Mouse (Mus musculus): ENCODE results near the gene Gpc2.

Gpc2 gene

DNA sequence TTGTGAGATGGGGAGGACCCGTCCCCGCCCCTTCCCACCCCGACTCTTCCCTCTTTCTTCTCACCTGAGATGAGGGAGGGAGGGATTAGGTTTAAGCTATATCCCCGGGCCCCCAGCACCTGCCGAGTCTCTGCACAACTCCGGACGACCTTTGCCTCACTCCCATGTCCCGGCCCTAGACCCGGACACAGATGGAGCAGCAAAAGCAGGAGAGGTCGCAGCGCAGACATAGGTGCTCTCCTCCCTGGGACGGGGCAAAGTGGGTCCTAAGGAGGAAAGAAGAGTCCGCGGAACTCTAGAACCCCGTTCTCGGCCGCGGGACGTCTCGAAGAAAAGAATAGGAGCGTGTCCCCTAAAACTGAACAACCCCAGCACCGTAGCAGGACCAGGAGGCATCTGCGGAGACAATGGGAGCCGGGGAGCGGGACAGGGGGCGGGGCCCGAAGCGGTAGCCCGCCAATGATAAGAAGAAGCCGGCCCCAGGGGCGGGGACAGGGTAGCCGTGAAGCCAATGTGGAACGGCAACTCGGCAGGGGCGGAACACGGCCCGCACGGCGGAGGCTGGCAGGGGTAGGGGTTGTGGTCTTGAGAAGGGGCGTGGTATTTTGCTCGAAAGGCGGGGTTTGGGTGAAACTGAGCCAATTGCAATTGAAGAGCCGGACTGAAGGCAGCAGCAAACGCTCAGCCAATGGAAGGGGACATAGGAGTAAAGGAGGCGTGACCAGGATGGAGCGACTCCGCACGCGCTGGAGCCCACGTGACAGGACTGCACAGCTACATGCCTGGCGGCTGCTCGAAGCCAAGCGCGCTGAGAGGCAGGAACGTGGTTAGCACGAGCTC, at the start of gene Gpc2, which contains the start of the genes Gm43720 and Stag3:
Gene Gpc2 (minus strand): TSS at position 421 of the 840 bp plus-strand sequence.
Gene Gm43720 (minus strand): TSS at position 374 of the 840 bp plus-strand sequence.
Gene Stag3 (plus strand): TSS at position 656 of the 840 bp plus-strand sequence.
- peak; percentile 79 to 84 for DNase-seq (ENCODE audit: low spot score in 2 of 2)

DNA sequence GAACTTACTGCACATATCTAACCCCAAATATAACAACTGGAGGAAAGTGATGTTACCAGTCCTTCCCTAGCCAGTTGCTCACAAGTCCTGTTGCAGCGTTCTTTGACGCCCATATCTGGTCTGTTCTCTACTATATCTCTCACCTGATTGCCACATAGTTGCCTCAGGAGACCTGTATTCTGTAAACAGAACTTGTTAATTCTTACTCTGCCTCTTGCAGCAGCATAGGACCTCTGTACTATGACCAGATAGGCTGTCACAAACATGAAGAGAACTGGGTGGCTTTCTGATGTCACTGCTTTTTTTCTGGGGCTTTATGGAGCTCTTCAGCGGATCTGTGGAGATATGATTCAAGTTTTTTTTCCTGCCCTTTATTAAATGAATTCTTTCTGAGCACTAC, 33.0 kb upstream of the Gpc2 start:
- no peak for DNase-seq (ENCODE audit: low spot score in 2 of 2)

DNA sequence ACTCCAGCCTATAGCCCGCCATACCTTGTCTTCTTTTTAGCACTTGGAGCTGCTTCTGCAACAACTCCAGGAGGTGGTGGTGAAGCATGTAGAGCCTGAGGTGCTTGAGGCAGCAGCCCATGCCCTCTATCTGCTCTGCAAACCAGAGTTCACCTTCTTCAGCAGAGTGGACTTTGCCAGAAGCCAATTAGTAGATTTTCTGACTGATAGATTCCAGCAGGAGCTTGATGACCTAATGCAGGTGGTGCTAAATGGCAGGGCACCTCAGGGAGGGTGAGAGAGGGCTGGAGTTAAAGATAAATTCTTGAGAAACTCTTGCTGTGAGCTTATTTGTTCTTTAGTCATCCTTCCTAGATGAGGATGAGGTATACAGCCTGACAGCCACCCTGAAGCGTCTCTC, 19.8 kb upstream of the Gpc2 start:
- DNase-seq (ENCODE audit: low spot score in 2 of 2): no peak

DNA sequence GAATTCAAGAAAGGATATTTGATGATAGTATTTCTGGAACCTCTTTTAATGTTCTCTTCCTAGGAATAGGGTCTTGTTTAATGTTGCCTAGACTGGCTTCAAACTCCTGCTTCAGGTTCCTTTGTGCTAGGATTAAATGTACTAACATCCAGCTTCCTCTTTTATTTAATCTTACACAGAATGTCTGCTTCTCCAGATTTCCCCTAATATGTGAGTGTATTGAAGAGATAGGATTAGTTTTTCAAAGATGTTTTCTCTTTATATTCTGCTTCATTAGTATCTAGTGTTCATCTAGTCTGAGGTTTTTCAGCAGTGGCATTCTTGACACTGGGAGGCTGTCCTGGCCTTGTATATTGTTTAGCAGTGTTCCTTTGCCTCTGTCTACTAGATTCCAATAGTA, 14.4 kb upstream of the Gpc2 start:
- no peak for DNase-seq (ENCODE audit: low spot score in 2 of 2)

DNA sequence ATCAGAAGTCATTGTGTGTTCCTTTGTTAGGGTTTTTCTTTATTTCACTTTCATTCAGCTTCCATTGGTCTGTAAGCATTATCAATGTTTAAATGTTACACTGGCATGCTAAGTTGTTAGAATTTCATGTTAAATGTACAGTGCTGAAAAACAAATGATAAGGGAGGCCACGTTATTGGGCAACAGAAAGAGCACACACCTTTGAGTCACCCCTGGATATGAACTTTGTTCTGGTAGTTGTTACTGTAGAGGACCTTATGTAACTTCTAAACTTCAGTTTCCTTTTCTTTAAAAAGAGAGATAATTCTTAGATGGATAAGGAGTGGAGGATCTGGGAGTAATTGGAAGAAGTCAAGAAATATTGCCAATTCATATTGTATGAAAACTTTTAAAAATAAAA, 11.8 kb upstream of the Gpc2 start:
- no peak for DNase-seq (ENCODE audit: low spot score in 2 of 2)

DNA sequence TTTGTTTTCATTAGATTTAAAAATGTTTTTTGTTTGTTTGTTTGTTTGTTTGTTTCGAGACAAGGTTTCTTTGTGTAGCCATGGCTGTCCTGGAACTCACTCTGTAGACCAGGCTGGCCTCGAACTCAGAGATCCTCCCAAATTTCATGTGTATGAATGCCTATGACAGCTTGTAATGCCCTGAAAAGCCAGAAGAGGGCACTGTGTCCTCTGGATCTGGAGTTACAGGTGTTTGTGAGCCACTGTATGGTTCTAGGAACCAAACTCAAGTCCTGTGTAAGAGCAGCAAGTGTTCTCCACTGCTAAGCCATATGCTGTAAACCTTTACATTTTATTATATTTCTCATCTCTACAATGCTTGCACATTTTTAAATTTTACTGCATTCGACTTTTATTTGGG, 8.1 kb upstream of the Gpc2 start:
- no peak for DNase-seq (ENCODE audit: low spot score in 2 of 2)

DNA sequence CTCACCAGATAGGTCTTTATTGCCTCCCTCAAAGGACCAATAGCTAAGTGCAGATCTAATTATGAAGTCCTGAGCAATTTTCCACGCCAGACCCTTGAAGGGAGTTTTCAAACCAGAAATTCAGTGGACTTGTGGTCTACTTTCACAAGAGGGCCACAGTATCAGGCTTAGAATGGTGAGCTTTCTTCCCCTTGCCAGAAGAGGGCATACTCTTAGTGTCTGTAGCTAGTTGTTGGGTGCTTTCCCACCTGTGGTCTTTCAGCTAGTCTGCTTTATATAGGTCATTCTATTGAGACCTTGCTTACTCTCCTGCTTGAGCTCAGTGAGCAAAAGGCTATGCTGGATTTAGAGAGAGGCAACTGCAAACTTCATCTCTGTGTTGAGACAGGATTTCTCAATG, 3.7 kb upstream of the Gpc2 start:
- no peak for DNase-seq (ENCODE audit: low spot score in 2 of 2)

DNA sequence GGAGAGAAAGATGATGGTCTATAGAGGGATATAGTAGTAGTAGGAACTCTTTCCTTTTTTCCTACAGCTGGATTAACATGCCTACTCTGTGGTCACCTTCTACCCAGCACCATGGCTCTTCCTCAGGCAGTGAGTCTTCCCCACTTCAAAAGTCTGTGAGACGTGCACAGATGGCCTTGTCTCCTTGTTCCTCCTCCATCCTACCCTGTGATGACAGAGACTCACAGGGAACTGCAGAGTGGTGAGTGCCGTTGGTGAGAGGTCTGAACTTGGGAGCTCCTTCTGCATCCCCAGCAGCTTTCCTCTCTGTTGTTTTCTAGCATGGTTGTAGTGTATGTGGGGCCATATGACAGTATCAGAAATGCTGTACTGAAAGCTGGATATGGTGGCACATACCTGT, 2.0 kb upstream of the Gpc2 start:
- no peak for DNase-seq (ENCODE audit: low spot score in 2 of 2)

DNA sequence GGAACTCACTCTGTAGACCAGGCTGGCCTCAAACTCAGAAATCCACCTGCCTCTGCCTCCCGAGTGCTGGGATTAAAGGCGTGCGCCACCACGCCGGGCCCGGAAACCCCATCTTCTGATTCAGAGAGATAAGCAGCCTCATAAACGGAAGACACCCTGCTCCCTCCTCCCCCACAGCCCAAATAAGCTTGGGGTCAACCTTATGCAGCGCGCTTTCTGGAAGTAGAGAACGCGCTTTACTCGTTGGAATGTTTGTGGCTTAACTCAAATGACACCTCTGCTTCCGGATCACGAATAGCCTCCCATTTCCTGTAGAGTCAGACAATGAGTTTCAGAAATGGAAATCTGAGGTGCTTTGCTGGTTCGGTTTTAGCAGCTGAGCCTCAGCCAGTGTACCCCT, 1.0 kb upstream of the Gpc2 start:
- DNase-seq (ENCODE audit: low spot score in 2 of 2): no peak

DNA sequence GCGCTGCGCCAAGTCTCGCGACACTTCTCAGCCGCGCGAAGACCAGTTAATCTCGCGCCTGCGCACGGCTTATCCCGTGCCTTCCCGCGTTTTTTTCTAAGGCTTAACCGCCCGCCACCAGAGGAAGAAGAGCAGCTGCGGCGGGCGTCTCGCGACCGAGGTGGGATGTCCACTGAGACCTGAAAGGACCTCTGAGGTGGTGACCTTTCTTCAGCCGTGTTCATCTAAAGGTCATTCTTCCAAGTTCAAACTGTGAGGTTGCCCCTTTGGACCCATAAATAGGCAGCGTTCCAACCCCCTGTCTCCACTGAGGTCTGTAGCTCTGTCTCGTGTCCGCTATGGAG, 592 bp upstream of the Gpc2 start:
- no peak for DNase-seq (ENCODE audit: low spot score in 2 of 2)

DNA sequence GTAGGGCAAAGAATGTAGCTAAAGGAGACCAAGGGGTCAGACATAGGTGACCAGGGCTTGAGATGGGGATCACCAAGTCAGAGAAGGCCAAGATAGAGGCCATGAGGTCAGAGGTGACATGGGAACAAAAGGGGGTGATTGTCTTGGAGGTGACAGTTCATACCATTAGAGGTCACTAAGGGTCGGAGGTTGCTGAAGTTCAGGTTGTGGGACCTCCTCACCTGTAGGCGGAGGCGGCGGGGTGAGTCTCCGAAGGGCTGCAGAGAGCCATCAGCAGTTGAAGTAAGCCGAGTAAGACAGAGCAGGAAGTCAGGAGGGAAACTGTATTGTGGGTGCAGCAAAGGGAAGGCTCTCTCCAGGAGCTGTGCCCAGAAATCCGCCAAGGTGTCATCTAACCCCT, 1.8 kb downstream of the Gpc2 start:
- DNase-seq (ENCODE audit: low spot score in 2 of 2): no peak

DNA sequence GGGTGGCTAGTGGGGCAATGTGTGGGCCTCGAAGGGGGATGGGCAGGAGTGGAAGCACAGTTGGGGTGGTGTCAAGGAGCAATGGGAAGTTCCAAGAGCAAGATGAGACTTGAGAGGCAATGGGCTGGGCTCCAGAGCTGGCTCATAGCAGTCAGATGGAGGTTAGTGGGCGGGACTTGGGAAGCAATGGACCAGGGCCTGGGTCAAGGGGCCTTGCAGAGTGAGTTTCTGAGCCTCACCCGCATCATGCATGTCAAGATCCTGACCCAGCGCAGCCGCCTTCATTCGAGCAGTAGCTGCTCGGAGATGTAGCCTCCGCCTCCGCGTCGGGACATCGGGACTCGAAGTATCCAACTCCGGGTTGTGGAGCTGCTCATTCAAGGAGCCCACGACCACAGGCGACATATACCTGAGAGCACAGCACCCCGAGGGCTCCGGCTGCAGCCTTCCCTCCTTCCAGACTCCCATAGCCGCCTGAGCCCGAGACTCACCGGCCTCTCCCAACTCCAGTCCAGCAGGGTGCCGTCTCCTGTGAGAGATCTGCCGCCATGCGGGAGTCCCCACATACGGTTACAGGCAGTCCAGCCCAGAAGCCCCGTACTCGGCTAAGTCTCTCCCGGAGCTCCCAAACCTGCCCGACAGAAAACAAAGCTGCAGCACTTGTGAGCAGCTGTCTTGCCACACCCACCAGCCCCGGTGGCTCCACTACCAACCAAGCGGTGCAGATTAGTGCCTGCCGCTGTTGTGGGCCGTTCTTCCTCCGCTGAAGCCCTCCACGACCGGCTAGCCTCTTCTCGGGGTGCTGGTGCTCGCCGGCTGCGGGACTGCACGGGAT, 4.4 kb downstream of the Gpc2 start:
- peak in 1 of 2 experiments; percentile 38 for DNase-seq (ENCODE audit: low spot score in 2 of 2)

DNA sequence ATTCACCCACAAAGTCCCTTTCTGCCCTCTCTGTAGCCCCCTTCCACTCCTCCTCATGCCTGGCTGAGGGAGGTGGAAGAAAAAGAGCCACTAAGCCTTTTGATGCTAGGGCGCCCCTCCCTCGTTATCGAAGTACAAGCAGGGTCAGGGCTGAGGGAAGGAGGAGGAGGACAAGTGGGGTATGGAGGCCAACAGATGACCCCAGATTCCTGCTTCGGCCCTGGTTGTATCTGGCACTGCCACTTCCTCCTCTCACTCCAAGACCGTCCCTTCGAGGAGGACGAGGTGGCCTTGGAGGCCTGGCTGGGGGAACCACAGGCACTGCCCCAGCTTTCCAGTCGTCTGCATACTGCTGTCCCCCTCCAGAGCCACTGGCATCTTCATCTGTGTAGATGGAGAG, 5.6 kb downstream of the Gpc2 start:
- DNase-seq (ENCODE audit: low spot score in 2 of 2): no peak

DNA sequence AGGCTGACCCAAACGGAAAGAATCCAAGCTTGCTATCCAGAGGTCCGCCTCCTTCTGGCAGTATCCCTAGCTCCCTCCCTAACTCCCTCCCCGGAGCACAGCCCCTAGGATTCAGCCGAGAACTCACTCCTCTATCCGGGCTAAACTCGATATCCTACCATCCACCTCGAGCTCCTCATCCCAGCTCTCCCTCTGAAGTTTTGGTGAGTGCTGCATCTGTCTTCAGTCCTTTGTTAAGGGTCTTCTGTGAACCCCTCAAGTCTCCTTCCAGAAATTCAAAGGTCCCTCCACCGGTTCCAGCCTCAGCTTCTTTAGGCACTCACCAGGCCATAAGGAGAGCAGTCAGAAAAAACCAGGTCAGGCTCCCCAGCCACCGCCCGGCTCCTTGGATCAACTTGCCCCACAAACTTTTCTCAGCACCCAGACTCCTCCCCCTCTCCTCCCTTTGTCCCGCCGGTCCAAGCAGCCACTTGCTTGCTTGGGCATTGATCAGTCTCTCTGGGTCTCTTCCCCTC, 7.3 kb downstream of the Gpc2 start, which contains the start of gene Gal3st4:
Gene Gal3st4 (minus strand): TSS at position 432 of the 515 bp plus-strand sequence.
- DNase-seq (ENCODE audit: low spot score in 2 of 2): peak in 1 of 2 experiments; percentile 38

DNA sequence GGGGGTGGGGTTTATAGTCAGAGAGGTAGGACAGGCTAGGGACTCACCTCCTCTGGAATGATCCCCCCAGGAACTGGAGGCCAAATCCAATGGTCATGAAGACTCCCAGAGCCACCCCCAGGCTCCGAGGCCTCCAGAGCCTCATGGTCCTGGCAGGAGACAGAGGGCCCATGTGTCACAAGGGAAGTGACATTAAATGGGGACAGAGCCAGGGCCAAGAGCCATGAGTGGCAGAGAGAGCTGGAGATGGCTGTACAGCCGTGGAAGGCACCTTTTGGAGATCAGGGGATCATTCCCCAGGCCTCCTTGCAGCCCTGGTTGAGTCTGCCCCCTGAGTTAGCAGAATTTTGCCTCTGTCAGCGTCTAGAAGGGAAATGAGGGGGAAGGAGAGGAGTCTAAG, 8.6 kb downstream of the Gpc2 start:
- no peak for DNase-seq (ENCODE audit: low spot score in 2 of 2)

DNA sequence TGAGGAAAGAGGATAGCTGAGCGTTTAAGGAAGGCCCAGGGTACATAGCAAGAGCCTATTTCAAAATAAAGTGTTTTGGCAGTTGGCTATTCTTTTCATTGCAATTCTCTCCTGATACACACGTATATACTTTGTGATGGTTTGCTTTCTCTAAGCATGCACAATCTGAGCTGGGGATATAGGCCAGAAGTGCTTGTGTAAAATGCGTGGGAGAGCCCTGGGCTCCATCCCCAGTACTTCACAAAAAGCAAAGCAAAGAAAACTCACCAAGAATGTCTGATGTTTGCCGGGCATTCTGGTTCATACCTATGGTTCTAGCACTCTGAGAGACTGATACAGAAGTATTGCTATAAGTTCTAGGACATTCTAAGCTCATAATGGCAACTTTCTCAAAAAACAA, 10.8 kb downstream of the Gpc2 start:
- no peak for DNase-seq (ENCODE audit: low spot score in 2 of 2)

DNA sequence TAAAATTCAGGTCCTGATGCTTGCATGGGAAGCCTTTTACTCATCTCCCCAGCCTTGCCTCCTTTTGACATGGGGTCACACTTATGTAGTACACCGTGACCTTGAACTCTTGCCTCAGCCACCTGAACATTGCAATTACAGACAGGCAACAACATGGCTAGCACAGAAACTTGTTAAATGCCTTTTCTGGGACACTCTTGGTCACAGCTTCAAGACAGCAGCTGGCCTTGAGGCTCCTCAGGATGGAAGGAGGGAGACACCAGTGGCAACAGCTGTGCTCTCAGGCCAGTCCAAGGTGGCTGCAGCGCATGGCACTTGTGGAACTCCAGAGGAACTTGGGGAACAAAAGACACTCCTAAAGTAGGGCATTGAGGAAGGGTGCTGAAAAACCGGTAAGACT, 12.7 kb downstream of the Gpc2 start:
- DNase-seq (ENCODE audit: low spot score in 2 of 2): no peak

DNA sequence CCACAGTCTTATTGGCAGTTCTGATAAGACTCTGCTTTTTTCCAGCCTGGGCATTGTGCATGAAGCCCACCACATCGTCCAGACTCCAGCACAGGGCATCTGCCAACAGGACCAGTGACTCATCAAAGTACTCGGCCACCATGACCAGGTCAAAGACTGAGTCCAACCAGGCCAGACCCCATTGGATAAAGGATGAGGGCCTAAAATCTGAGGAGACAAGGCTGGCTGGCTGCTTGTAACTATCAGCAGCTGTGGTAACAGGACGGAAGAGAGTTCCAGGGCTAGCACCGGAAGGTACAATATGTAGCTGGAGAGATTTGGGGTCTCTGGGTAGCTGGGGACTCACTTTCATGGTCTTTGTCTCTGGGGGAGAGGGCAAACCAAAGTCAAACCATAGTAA, 14.1 kb downstream of the Gpc2 start:
- no peak for DNase-seq (ENCODE audit: low spot score in 2 of 2)

DNA sequence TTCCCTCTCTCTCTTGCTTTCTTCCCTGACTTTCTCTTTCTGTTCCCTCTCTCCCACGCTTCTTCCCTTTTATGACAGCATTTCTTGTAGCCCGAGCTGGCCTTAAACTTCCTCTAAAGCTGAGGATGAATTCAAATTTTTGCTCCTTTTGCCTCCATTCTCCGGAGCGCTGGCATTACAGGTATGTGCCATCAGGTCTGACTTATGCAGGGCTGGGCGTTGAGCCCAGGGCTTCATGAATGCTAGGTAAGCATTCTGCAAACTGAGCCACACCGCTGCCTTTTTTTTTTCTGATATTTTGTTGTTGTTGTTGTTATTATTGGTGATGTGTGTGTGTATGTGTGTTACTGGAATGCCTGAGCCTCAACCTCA, 15.6 kb downstream of the Gpc2 start:
- DNase-seq (ENCODE audit: low spot score in 2 of 2): no peak

DNA sequence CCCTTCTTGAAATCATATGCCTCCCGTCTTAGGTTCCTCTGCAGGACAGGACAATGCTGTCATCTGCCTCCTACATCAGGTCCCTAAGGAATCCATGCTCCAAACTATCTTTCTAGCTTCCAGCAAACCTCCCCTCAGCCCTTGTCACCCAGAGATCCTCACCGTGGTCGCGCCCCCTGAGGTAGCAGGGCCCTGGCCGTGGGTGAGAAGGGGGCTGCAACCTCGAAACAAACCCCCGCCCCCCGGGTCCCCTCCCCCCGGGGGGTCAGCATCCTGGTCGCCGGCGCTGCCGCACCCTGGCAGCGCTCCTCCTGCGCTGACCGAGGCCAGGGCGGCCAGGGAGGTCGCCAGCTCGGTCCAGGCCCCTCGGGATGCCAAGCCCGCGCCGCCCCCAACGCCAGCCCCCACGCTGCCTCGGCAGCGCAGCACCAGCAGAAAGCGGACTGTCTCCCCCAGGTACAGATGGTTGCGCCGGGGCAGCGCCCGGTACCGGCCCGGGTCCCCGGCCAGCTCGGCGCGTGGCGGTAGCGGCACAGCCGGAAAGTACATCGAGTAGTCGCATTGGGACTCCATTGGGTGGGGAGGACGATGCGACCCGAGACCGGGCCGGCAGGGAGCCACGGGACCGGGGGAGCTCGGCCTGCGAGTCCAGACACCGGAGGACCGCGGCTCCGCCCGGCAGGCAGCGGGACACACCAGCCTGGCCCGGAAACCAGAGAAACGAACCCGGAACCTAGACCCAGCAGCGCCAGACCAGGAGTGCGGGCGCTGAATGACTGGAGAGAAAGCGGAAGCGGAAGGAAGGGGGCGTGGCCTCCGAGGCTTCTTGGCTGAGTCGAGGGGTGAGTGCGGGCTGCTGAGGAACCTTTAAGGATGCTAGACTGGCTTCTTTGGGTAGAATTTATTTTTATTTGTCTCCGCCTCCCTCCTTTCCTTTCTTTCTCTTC, 16.3 kb downstream of the Gpc2 start, which contains the start of gene BC037034:
Gene BC037034 (minus strand): TSS at position 774 of the 947 bp plus-strand sequence.
- peak; percentile 86 to 87 for DNase-seq (ENCODE audit: low spot score in 2 of 2)

DNA sequence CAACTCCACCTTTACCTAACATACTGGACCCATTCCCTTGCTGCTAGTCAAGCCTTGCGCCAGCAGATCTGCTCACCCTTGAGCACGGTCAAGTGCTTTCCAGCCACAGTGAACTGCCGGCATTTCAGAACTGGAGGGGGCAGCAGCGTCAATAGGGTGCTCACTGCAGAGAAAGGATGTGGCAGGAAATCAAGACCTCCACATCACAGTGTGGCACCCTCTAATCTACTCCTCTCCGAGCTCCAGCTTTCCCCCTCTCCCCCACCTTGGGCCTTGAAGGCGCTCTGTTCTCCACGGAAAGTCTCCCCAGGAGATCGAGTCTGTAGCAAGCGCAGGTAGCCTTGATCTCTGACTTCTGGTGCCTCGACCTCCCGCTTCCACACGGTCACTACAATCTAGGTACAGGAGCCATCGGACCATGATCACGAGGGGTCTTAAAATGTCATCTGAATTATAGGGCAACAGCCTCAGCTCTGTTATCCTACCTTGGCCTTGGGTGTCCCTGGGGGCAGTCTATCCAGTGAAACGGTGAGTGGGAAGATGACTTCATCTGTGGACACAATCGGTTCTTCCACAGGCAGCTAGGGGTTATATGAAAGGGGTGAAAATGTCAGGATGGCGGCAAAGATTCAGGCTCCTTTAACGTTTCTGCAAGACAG, 17.1 kb downstream of the Gpc2 start:
- no peak for DNase-seq (ENCODE audit: low spot score in 2 of 2)
